Mouse (Mus musculus): ENCODE measurements around the gene Pip5kl1. TPM values are rescaled to one million over a fixed set of nuclear protein-coding genes. Genes with fewer than 3 reads are reported as not detected.
A peak's percentile ranks its signal among the peaks of the same experiment; 100 is the strongest.

The Pip5kl1 gene
- polyA plus RNA-seq, 2 experiments: 0.43 to 1.9 TPM

GRCm38 (mm10) chr2:32607262-32607947, 32.8 kb downstream of the Pip5kl1 start:
- Histone ChIP-seq H3K4me2 (replicated peaks; ENCODE audit: low read depth, low read length, severe bottlenecking) (peak overlapping the region; percentile 79), H3K4me3 (replicated peaks; ENCODE audit: low read length) (peak overlapping the region; percentile 82), H3K27ac (replicated peaks; ENCODE audit: low read depth, low read length) (peak overlapping the region; percentile 35; the same call in 1 of the 2 replicates), H3K4me1 (ENCODE audit: control insufficient read depth, insufficient read depth, low read length) (peaks cover 22% of the 10 kb centered on the region), H3K36me3 (ENCODE audit: control insufficient read depth, insufficient read depth, low read length) (0 out of 2 replicates have a peak, but pooled peaks cover 3% of the 10 kb centered on the region), H3K9me3 (ENCODE audit: control insufficient read depth, low read length) (no peaks in the 10 kb centered on the region), H3K9ac (ENCODE audit: low read depth, low read length, severe bottlenecking) (peak overlapping the region; percentile 85), H3K27me3 (ENCODE audit: control insufficient read depth, insufficient read depth, low read length) (no peaks in the 10 kb centered on the region)
- peak; percentile 76 for DNase-seq (ENCODE audit: low spot score)
- ATAC-seq (ENCODE audit: low FRiP score, low read depth): peak; percentile 47; the same call in 1 of the 2 replicates
- no peak for TF ChIP-seq POLR2A (IDR thresholded peaks at IDR 0.05; ENCODE audit: borderline replicate concordance, extremely low read depth, insufficient read depth, insufficient read length)
- WGBS: 10% methylated on average over 26 of the region's 34 CpGs

- H3K27ac ChIP-seq (replicated peaks; ENCODE audit: low read depth, low read length): peak overlapping the region; percentile 53; the same call in 1 of the 2 replicates
- peaks cover 8% of the 10 kb centered on the region for H3K36me3 ChIP-seq (ENCODE audit: control insufficient read depth, insufficient read depth, low read length)
- ATAC-seq (ENCODE audit: low FRiP score, low read depth) (peak; percentile 39), DNase-seq (ENCODE audit: low spot score) (peak; percentile 69)
- H3K4me2 ChIP-seq (replicated peaks; ENCODE audit: low read depth, low read length, severe bottlenecking): peak overlapping the region; percentile 79
- 0 out of 2 replicates have a peak overlapping the region, but pooled peaks have one; percentile 85 for H3K9ac ChIP-seq (ENCODE audit: low read depth, low read length, severe bottlenecking)
- H3K9me3 ChIP-seq (ENCODE audit: control insufficient read depth, low read length): no peaks in the 10 kb centered on the region
- 5% methylated on average over 25 of the region's 25 CpGs for WGBS
- peak overlapping the region; percentile 82 for H3K4me3 ChIP-seq (replicated peaks; ENCODE audit: low read length)
- no peaks in the 10 kb centered on the region for H3K27me3 ChIP-seq (ENCODE audit: control insufficient read depth, insufficient read depth, low read length)
- peaks cover 22% of the 10 kb centered on the region for H3K4me1 ChIP-seq (ENCODE audit: control insufficient read depth, insufficient read depth, low read length)
- no peak for TF ChIP-seq POLR2A (IDR thresholded peaks at IDR 0.05; ENCODE audit: borderline replicate concordance, extremely low read depth, insufficient read depth, insufficient read length)
These were observed 33.7 kb downstream of the Pip5kl1 start for GRCm38 (mm10) chr2:32608141-32608777.

GRCm38 (mm10) chr2:32608778-32609435, 34.3 kb downstream of the Pip5kl1 start:
- peaks cover 13% of the 10 kb centered on the region for H3K36me3 ChIP-seq (ENCODE audit: control insufficient read depth, insufficient read depth, low read length)
- H3K27me3 ChIP-seq (ENCODE audit: control insufficient read depth, insufficient read depth, low read length): no peaks in the 10 kb centered on the region
- H3K9me3 ChIP-seq (ENCODE audit: control insufficient read depth, low read length): no peaks in the 10 kb centered on the region
- H3K4me3 ChIP-seq (replicated peaks; ENCODE audit: low read length): peak overlapping the region; percentile 82
- no peak for TF ChIP-seq POLR2A (IDR thresholded peaks at IDR 0.05; ENCODE audit: borderline replicate concordance, extremely low read depth, insufficient read depth, insufficient read length)
- 46% methylated on average over 18 of the region's 18 CpGs for WGBS
- DNase-seq (ENCODE audit: low spot score) (no peak), ATAC-seq (ENCODE audit: low FRiP score, low read depth) (no peak)
- H3K4me2 ChIP-seq (replicated peaks; ENCODE audit: low read depth, low read length, severe bottlenecking): peak overlapping the region; percentile 79
- no peak overlapping the region for H3K9ac ChIP-seq (ENCODE audit: low read depth, low read length, severe bottlenecking)
- peak overlapping the region; percentile 53; the same call in 1 of the 2 replicates for H3K27ac ChIP-seq (replicated peaks; ENCODE audit: low read depth, low read length)
- H3K4me1 ChIP-seq (ENCODE audit: control insufficient read depth, insufficient read depth, low read length): peaks cover 22% of the 10 kb centered on the region

- no peak for TF ChIP-seq POLR2A (IDR thresholded peaks at IDR 0.05; ENCODE audit: borderline replicate concordance, extremely low read depth, insufficient read depth, insufficient read length)
- peak overlapping the region; percentile 6; the same call in 1 of the 2 replicates for H3K9ac ChIP-seq (ENCODE audit: low read depth, low read length, severe bottlenecking)
- no peak overlapping the region for H3K27ac ChIP-seq (replicated peaks; ENCODE audit: low read depth, low read length)
- peaks cover 24% of the 10 kb centered on the region for H3K36me3 ChIP-seq (ENCODE audit: control insufficient read depth, insufficient read depth, low read length)
- DNase-seq (ENCODE audit: low spot score): peak; percentile 59
- H3K4me1 ChIP-seq (ENCODE audit: control insufficient read depth, insufficient read depth, low read length): peaks cover 22% of the 10 kb centered on the region
- H3K4me3 ChIP-seq (replicated peaks; ENCODE audit: low read length): peak overlapping the region; percentile 29
- ATAC-seq (ENCODE audit: low FRiP score, low read depth): no peak
- no peaks in the 10 kb centered on the region for H3K27me3 ChIP-seq (ENCODE audit: control insufficient read depth, insufficient read depth, low read length)
- peak overlapping the region; percentile 44 for H3K4me2 ChIP-seq (replicated peaks; ENCODE audit: low read depth, low read length, severe bottlenecking)
- WGBS: 17% methylated on average over 23 of the region's 23 CpGs
- no peaks in the 10 kb centered on the region for H3K9me3 ChIP-seq (ENCODE audit: control insufficient read depth, low read length)
These were observed 36.1 kb downstream of the Pip5kl1 start for GRCm38 (mm10) chr2:32610610-32611229.

- Histone ChIP-seq H3K36me3 (ENCODE audit: control insufficient read depth, insufficient read depth, low read length) (peaks cover 34% of the 10 kb centered on the region), H3K4me1 (ENCODE audit: control insufficient read depth, insufficient read depth, low read length) (peaks cover 20% of the 10 kb centered on the region), H3K27me3 (ENCODE audit: control insufficient read depth, insufficient read depth, low read length) (no peaks in the 10 kb centered on the region), H3K4me2 (replicated peaks; ENCODE audit: low read depth, low read length, severe bottlenecking) (no peak overlapping the region), H3K27ac (replicated peaks; ENCODE audit: low read depth, low read length) (no peak overlapping the region), H3K9ac (ENCODE audit: low read depth, low read length, severe bottlenecking) (no peak overlapping the region), H3K4me3 (replicated peaks; ENCODE audit: low read length) (no peak overlapping the region), H3K9me3 (ENCODE audit: control insufficient read depth, low read length) (no peaks in the 10 kb centered on the region)
- ATAC-seq (ENCODE audit: low FRiP score, low read depth) (no peak), DNase-seq (ENCODE audit: low spot score) (no peak)
- 70% methylated on average over 26 of the region's 26 CpGs for WGBS
- TF ChIP-seq POLR2A (IDR thresholded peaks at IDR 0.05; ENCODE audit: borderline replicate concordance, extremely low read depth, insufficient read depth, insufficient read length): no peak
These were observed 37.7 kb downstream of the Pip5kl1 start for GRCm38 (mm10) chr2:32612274-32612673.
